26 mouse cellular contexts compared by ENCODE assay signal in the genomic region with DNA sequence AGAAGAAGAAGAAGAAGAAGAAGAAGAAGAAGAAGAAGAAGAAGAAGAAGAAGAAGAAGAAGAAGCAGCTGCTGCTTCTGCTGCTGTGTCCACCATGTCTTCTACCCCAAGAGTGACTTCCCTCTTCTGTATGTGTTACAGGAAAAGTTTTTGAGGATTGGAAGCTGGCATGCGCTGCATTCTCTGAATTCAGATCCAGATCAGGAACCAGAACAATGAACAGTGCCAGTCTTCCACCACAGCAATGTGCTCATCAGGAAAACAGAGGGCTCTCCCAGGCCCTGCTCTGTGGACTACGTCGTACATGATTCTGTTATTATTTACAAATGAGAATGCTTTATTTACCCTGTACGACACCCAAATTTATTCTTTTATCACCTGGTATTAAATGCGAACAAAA.
"Had no signal": no experiment of that assay in that cellular context is flagged by ENCODE, and none has a peak within 500 bp of the region (broad histone marks: within the 10 kb centered on the region; RNA-seq: fewer than 3 reads in every experiment).

No protein-coding gene starts in this region.

- H3K4me3 ChIP-seq: gastrocnemius, adult 2 months; heart, adult 2 months; heart, embryonic 13.5 days; heart, embryonic 15.5 days; hindbrain, embryonic 10.5 days; hindbrain, embryonic 12.5 days; intestine, embryonic 15.5 days; layer of hippocampus, adult 2 months; left cerebral cortex, adult 2 months; limb, embryonic 10.5 days; limb, embryonic 12.5 days had no signal

- H3K9me3 ChIP-seq: heart, embryonic 13.5 days; heart, embryonic 15.5 days; hindbrain, embryonic 12.5 days; intestine, embryonic 15.5 days; limb, embryonic 10.5 days; limb, embryonic 12.5 days had no signal

- DNase-seq: gastrocnemius, adult 2 months; gastrocnemius, postnatal 10 days; gastrocnemius, postnatal 25 days; heart, adult 2 months; heart, postnatal 14 days; heart, postnatal 4 days; kidney, adult 18-20 months; kidney, adult 8-10 months; kidney, postnatal 10 days; kidney, postnatal 25 days; kidney, postnatal 4 days; liver had no signal

- ATAC-seq: hindbrain, embryonic 16.5 days; inflammation-experienced regulatory T-cells, adult 6 months; intestine, embryonic 15.5 days; intestine, postnatal 0 days had no signal

- H3K4me1 ChIP-seq: heart, embryonic 13.5 days; heart, embryonic 15.5 days; limb, embryonic 10.5 days had no signal

- H3K36me3 ChIP-seq: heart, embryonic 13.5 days; heart, embryonic 15.5 days; hindbrain, embryonic 10.5 days; hindbrain, embryonic 12.5 days; intestine, embryonic 15.5 days; limb, embryonic 10.5 days; limb, embryonic 12.5 days had no signal

- H3K9ac ChIP-seq: heart, embryonic 13.5 days; heart, embryonic 15.5 days; hindbrain, embryonic 12.5 days; hindbrain, embryonic 14.5 days; intestine, embryonic 15.5 days; limb, embryonic 12.5 days had no signal

- H3K27ac ChIP-seq: gastrocnemius, adult 2 months; heart, adult 2 months; heart, embryonic 13.5 days; heart, embryonic 15.5 days; hindbrain, embryonic 10.5 days; hindbrain, embryonic 12.5 days; hindbrain, embryonic 14.5 days; intestine, embryonic 15.5 days; layer of hippocampus, adult 2 months; left cerebral cortex, adult 2 months; limb, embryonic 10.5 days; limb, embryonic 12.5 days had no signal

- H3K27me3 ChIP-seq: intestine, embryonic 15.5 days had no signal

- H3K4me2 ChIP-seq: heart, embryonic 11.5 days; heart, embryonic 13.5 days; heart, embryonic 15.5 days; hindbrain, embryonic 12.5 days; hindbrain, embryonic 14.5 days; intestine, embryonic 15.5 days; limb, embryonic 12.5 days had no signal
